Mouse (Mus musculus): ENCODE measurements at regions not wholly inside any gene's neighbourhood (a gene's known extent, or its start where the extent isn't known, plus 50 kb on each side); places are given as distances from the start of the nearest gene placed in this dataset.

GRCm38 (mm10) chr17:83128843-83129544 is 86.1 kb upstream of the Pkdcc start:
- Histone ChIP-seq H3K4me2 (ENCODE audit: low read depth, low read length, severe bottlenecking) (no peak overlapping the region), H3K36me3 (ENCODE audit: control insufficient read depth, insufficient read depth, low read length) (no peaks in the 10 kb centered on the region), H3K4me1 (replicated peaks; ENCODE audit: control insufficient read depth, insufficient read depth, low read length) (peaks cover 13% of the 10 kb centered on the region; the same call in 1 of the 2 replicates), H3K9me3 (ENCODE audit: control insufficient read depth, low read length) (no peaks in the 10 kb centered on the region), H3K27me3 (ENCODE audit: control insufficient read depth, insufficient read depth, low read length) (no peaks in the 10 kb centered on the region), H3K9ac (ENCODE audit: low read length) (no peak overlapping the region), H3K4me3 (ENCODE audit: low read depth, low read length) (no peak overlapping the region), H3K27ac (ENCODE audit: low read depth, low read length) (no peak overlapping the region)
- 43% methylated on average over 14 of the region's 14 CpGs for WGBS
- ATAC-seq (replicated peaks; ENCODE audit: low FRiP score), result peak; percentile 79
- peak; percentile 60 for DNase-seq (ENCODE audit: low spot score)

GRCm38 (mm10) chr17:83129658-83130057 is 85.4 kb upstream of the Pkdcc start:
- Histone ChIP-seq H3K27me3 (ENCODE audit: control insufficient read depth, insufficient read depth, low read length) (no peaks in the 10 kb centered on the region), H3K4me2 (ENCODE audit: low read depth, low read length, severe bottlenecking) (no peak overlapping the region), H3K27ac (ENCODE audit: low read depth, low read length) (no peak overlapping the region), H3K4me1 (replicated peaks; ENCODE audit: control insufficient read depth, insufficient read depth, low read length) (peaks cover 13% of the 10 kb centered on the region; the same call in 1 of the 2 replicates), H3K4me3 (ENCODE audit: low read depth, low read length) (no peak overlapping the region), H3K9me3 (ENCODE audit: control insufficient read depth, low read length) (no peaks in the 10 kb centered on the region), H3K9ac (ENCODE audit: low read length) (no peak overlapping the region), H3K36me3 (ENCODE audit: control insufficient read depth, insufficient read depth, low read length) (no peaks in the 10 kb centered on the region)
- ATAC-seq (replicated peaks; ENCODE audit: low FRiP score) (no peak; the same call in 1 of the 2 replicates), DNase-seq (ENCODE audit: low spot score) (no peak)
- 59% methylated on average over 7 of the region's 7 CpGs for WGBS

- Histone ChIP-seq H3K27ac (ENCODE audit: low read depth, low read length) (no peak overlapping the region), H3K9me3 (ENCODE audit: control insufficient read depth, low read length) (no peaks in the 10 kb centered on the region), H3K4me3 (ENCODE audit: low read depth, low read length) (no peak overlapping the region), H3K4me2 (ENCODE audit: low read depth, low read length, severe bottlenecking) (no peak overlapping the region), H3K9ac (ENCODE audit: low read length) (no peak overlapping the region), H3K36me3 (ENCODE audit: control insufficient read depth, insufficient read depth, low read length) (no peaks in the 10 kb centered on the region), H3K4me1 (replicated peaks; ENCODE audit: control insufficient read depth, insufficient read depth, low read length) (peaks cover 6% of the 10 kb centered on the region; the same call in 1 of the 2 replicates), H3K27me3 (ENCODE audit: control insufficient read depth, insufficient read depth, low read length) (no peaks in the 10 kb centered on the region)
- 84% methylated on average over 9 of the region's 9 CpGs for WGBS
- ATAC-seq (replicated peaks; ENCODE audit: low FRiP score) (no peak), DNase-seq (ENCODE audit: low spot score) (no peak)
Observed at GRCm38 (mm10) chr17:83133201-83133600, 81.9 kb upstream of the Pkdcc start.

- no peaks in the 10 kb centered on the region for H3K36me3 ChIP-seq (ENCODE audit: control insufficient read depth, insufficient read depth, low read length)
- no peaks in the 10 kb centered on the region for H3K27me3 ChIP-seq (ENCODE audit: control insufficient read depth, insufficient read depth, low read length)
- no peak overlapping the region for H3K9ac ChIP-seq (ENCODE audit: low read length)
- no peaks in the 10 kb centered on the region for H3K9me3 ChIP-seq (ENCODE audit: control insufficient read depth, low read length)
- no peak for DNase-seq (ENCODE audit: low spot score)
- no peak for ATAC-seq (replicated peaks; ENCODE audit: low FRiP score)
- H3K4me3 ChIP-seq (ENCODE audit: low read depth, low read length), result no peak overlapping the region
- WGBS, result 73% methylated on average over 6 of the region's 6 CpGs
- peaks cover 4% of the 10 kb centered on the region; the same call in 1 of the 2 replicates for H3K4me1 ChIP-seq (replicated peaks; ENCODE audit: control insufficient read depth, insufficient read depth, low read length)
- no peak overlapping the region for H3K27ac ChIP-seq (ENCODE audit: low read depth, low read length)
- no peak overlapping the region for H3K4me2 ChIP-seq (ENCODE audit: low read depth, low read length, severe bottlenecking)
Observed at GRCm38 (mm10) chr17:83135441-83136120, 79.5 kb upstream of the Pkdcc start.

- H3K27ac ChIP-seq (ENCODE audit: low read depth, low read length), result no peak overlapping the region
- H3K4me3 ChIP-seq (ENCODE audit: low read depth, low read length), result no peak overlapping the region
- DNase-seq (ENCODE audit: low spot score) (no peak), ATAC-seq (replicated peaks; ENCODE audit: low FRiP score) (no peak)
- H3K36me3 ChIP-seq (ENCODE audit: control insufficient read depth, insufficient read depth, low read length), result no peaks in the 10 kb centered on the region
- H3K27me3 ChIP-seq (ENCODE audit: control insufficient read depth, insufficient read depth, low read length), result no peaks in the 10 kb centered on the region
- WGBS, result 52% methylated on average over 5 of the region's 5 CpGs
- no peak overlapping the region for H3K4me2 ChIP-seq (ENCODE audit: low read depth, low read length, severe bottlenecking)
- no peak overlapping the region for H3K9ac ChIP-seq (ENCODE audit: low read length)
- H3K4me1 ChIP-seq (replicated peaks; ENCODE audit: control insufficient read depth, insufficient read depth, low read length), result peaks cover 4% of the 10 kb centered on the region; the same call in 1 of the 2 replicates
- no peaks in the 10 kb centered on the region for H3K9me3 ChIP-seq (ENCODE audit: control insufficient read depth, low read length)
Observed at GRCm38 (mm10) chr17:83136267-83136666, 78.8 kb upstream of the Pkdcc start.

- no peak overlapping the region for H3K4me3 ChIP-seq (ENCODE audit: low read depth, low read length)
- DNase-seq (ENCODE audit: low spot score), result no peak
Observed at GRCm38 (mm10) chr17:83137720-83138119, 77.4 kb upstream of the Pkdcc start.

GRCm38 (mm10) chr17:83138493-83139417 is 76.3 kb upstream of the Pkdcc start:
- Histone ChIP-seq H3K4me3 (ENCODE audit: low read depth, low read length) (no peak overlapping the region), H3K27me3 (ENCODE audit: control insufficient read depth, insufficient read depth, low read length) (no peaks in the 10 kb centered on the region), H3K4me2 (ENCODE audit: low read depth, low read length, severe bottlenecking) (no peak overlapping the region), H3K27ac (ENCODE audit: low read depth, low read length) (no peak overlapping the region), H3K36me3 (ENCODE audit: control insufficient read depth, insufficient read depth, low read length) (no peaks in the 10 kb centered on the region), H3K4me1 (replicated peaks; ENCODE audit: control insufficient read depth, insufficient read depth, low read length) (peaks cover 4% of the 10 kb centered on the region; the same call in 1 of the 2 replicates), H3K9me3 (ENCODE audit: control insufficient read depth, low read length) (no peaks in the 10 kb centered on the region), H3K9ac (ENCODE audit: low read length) (no peak overlapping the region)
- DNase-seq (ENCODE audit: low spot score) (no peak), ATAC-seq (replicated peaks; ENCODE audit: low FRiP score) (peak; percentile 55; the same call in 1 of the 2 replicates)
- WGBS, result 29% methylated on average over 11 of the region's 11 CpGs

More at GRCm38 (mm10) chr17:83137720-83138119, 77.4 kb upstream of the Pkdcc start:
- WGBS, result 84% methylated on average over 7 of the region's 7 CpGs
- no peaks in the 10 kb centered on the region for H3K27me3 ChIP-seq (ENCODE audit: control insufficient read depth, insufficient read depth, low read length)
- no peak overlapping the region for H3K27ac ChIP-seq (ENCODE audit: low read depth, low read length)
- ATAC-seq (replicated peaks; ENCODE audit: low FRiP score), result no peak
- peaks cover 4% of the 10 kb centered on the region; the same call in 1 of the 2 replicates for H3K4me1 ChIP-seq (replicated peaks; ENCODE audit: control insufficient read depth, insufficient read depth, low read length)
- no peaks in the 10 kb centered on the region for H3K36me3 ChIP-seq (ENCODE audit: control insufficient read depth, insufficient read depth, low read length)
- H3K9me3 ChIP-seq (ENCODE audit: control insufficient read depth, low read length), result no peaks in the 10 kb centered on the region
- H3K9ac ChIP-seq (ENCODE audit: low read length), result no peak overlapping the region
- no peak overlapping the region for H3K4me2 ChIP-seq (ENCODE audit: low read depth, low read length, severe bottlenecking)

- H3K4me3 ChIP-seq (ENCODE audit: low read depth, low read length), result no peak overlapping the region
- 91% methylated on average over 15 of the region's 15 CpGs for WGBS
- no peaks in the 10 kb centered on the region for H3K27me3 ChIP-seq (ENCODE audit: control insufficient read depth, insufficient read depth, low read length)
- no peak overlapping the region for H3K9ac ChIP-seq (ENCODE audit: low read length)
- H3K36me3 ChIP-seq (ENCODE audit: control insufficient read depth, insufficient read depth, low read length), result no peaks in the 10 kb centered on the region
- no peak for DNase-seq (ENCODE audit: low spot score)
- H3K27ac ChIP-seq (ENCODE audit: low read depth, low read length), result no peak overlapping the region
- no peak overlapping the region for H3K4me2 ChIP-seq (ENCODE audit: low read depth, low read length, severe bottlenecking)
- no peaks in the 10 kb centered on the region for H3K4me1 ChIP-seq (replicated peaks; ENCODE audit: control insufficient read depth, insufficient read depth, low read length)
- no peak for ATAC-seq (replicated peaks; ENCODE audit: low FRiP score)
- H3K9me3 ChIP-seq (ENCODE audit: control insufficient read depth, low read length), result no peaks in the 10 kb centered on the region
Observed at GRCm38 (mm10) chr17:83148371-83148929, 66.6 kb upstream of the Pkdcc start.
